Comparison of ENCODE assay signal across 28 mouse cellular contexts in the genomic region with DNA sequence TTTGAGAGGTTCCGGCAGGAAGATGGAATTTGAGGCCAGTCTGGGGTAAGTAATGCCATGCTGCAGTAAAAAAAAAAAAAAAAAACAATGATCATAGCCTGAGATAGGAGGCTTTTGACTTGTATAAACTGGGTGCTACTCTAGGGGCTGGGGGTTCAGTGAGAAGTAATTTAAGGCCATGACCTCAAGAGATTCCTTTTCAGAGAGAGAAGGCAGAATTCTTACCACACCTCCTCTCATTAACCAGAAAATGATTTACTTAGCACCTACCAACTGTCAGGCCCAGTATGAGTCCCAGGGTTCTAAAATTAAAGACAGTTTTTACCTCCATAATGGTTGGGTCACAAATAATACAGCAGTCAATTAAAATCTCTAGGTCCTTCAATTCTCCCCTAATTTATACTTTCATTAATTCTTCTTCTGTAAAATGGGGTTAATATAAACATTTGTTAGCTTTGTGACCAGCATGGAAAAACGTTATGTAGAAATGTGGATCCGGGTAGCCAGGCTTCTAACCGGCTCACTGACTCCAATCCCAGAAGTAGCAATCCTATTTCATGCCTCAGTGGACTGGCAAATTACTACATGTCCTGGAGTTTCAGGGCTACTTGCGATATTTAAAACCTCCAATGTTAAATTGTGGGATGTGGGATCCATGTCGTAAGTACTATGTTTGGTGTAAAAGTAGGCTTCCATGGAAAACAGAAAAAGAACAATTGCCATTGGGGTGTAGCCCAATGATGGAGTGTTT. TPM values are rescaled to one million over a fixed set of nuclear protein-coding genes. Genes with fewer than 3 reads are reported as not detected.
DNase-seq lines count a peak whose midpoint lies in the region; ATAC-seq lines count a peak whose summit lies in the region.
"Had no signal": no experiment of that assay in that cellular context is flagged by ENCODE, and none has a peak within 500 bp of the region (broad histone marks: within the 10 kb centered on the region; RNA-seq: fewer than 3 reads in every experiment).

No protein-coding gene starts in this region.

- no peak overlapping the region for H3K9ac ChIP-seq in kidney, embryonic 14.5 days (ENCODE audit: low read depth, low read length)
- H3K9ac ChIP-seq in midbrain, embryonic 14.5 days (replicated peaks; ENCODE audit: low read length), result no peak overlapping the region
- H3K9ac ChIP-seq in midbrain, embryonic 15.5 days, result no peak overlapping the region
- H3K9ac ChIP-seq: forebrain, embryonic 13.5 days; intestine, embryonic 15.5 days; liver, embryonic 12.5 days; liver, postnatal 0 days; neural tube, embryonic 15.5 days had no signal

- peak; percentile 67 for ATAC-seq in kidney, embryonic 14.5 days (ENCODE audit: low FRiP score, low TSS enrichment)
- ATAC-seq in midbrain, embryonic 14.5 days (ENCODE audit: low FRiP score, low TSS enrichment), result no peak
- no peak for ATAC-seq in midbrain, embryonic 15.5 days (replicated peaks)
- ATAC-seq: forebrain, embryonic 13.5 days; hindbrain, embryonic 16.5 days; intestine, embryonic 15.5 days; liver, embryonic 12.5 days; liver, postnatal 0 days; Patski had no signal

- peak overlapping the region; percentile 49; the same call in 1 of the 2 replicates for H3K27ac ChIP-seq in kidney, embryonic 14.5 days (ENCODE audit: low read depth, low read length)
- no peak overlapping the region for H3K27ac ChIP-seq in midbrain, embryonic 14.5 days (replicated peaks; ENCODE audit: low read depth, low read length)
- H3K27ac ChIP-seq in midbrain, embryonic 15.5 days, result no peak overlapping the region
- H3K27ac ChIP-seq: forebrain, embryonic 13.5 days; hindbrain, embryonic 10.5 days; intestine, embryonic 15.5 days; layer of hippocampus, adult 2 months; left cerebral cortex, adult 2 months; liver, embryonic 12.5 days; neural tube, embryonic 15.5 days had no signal

- no peaks in the 10 kb centered on the region for H3K27me3 ChIP-seq in kidney, embryonic 14.5 days (ENCODE audit: control insufficient read depth, insufficient read depth, low read length)
- H3K27me3 ChIP-seq in midbrain, embryonic 14.5 days (ENCODE audit: control insufficient read depth, insufficient read depth, low read length), result no peaks in the 10 kb centered on the region
- no peaks in the 10 kb centered on the region for H3K27me3 ChIP-seq in midbrain, embryonic 15.5 days (replicated peaks)
- H3K27me3 ChIP-seq: forebrain, embryonic 13.5 days; intestine, embryonic 15.5 days; liver, embryonic 12.5 days; neural tube, embryonic 15.5 days; Patski had no signal

- no peaks in the 10 kb centered on the region for H3K4me1 ChIP-seq in kidney, embryonic 14.5 days (ENCODE audit: control insufficient read depth, insufficient read depth, low read length)
- H3K4me1 ChIP-seq in midbrain, embryonic 14.5 days (ENCODE audit: control insufficient read depth, insufficient read depth, low read length), result no peaks in the 10 kb centered on the region
- H3K4me1 ChIP-seq in midbrain, embryonic 15.5 days, result no peaks in the 10 kb centered on the region
- H3K4me1 ChIP-seq: forebrain, embryonic 13.5 days; hindbrain, embryonic 10.5 days; intestine, embryonic 15.5 days; liver, embryonic 12.5 days; neural tube, embryonic 15.5 days had no signal

- no peak overlapping the region for H3K4me3 ChIP-seq in kidney, embryonic 14.5 days (ENCODE audit: low read length)
- H3K4me3 ChIP-seq in midbrain, embryonic 14.5 days (replicated peaks; ENCODE audit: low read depth, low read length), result no peak overlapping the region
- H3K4me3 ChIP-seq in midbrain, embryonic 15.5 days, result no peak overlapping the region
- H3K4me3 ChIP-seq: forebrain, embryonic 13.5 days; hindbrain, embryonic 10.5 days; intestine, embryonic 15.5 days; layer of hippocampus, adult 2 months; left cerebral cortex, adult 2 months; liver, embryonic 12.5 days; neural tube, embryonic 15.5 days had no signal

- DNase-seq in cerebellum, postnatal 14 days, result peak; percentile 30 to 56
- DNase-seq in cerebellum, postnatal 4 days (ENCODE audit: low spot score in 2 of 2), result no peak
- no peak for DNase-seq in kidney, adult 18-20 months
- peak; percentile 37 for DNase-seq in midbrain, embryonic 14.5 days
- DNase-seq in right cerebral cortex, adult 2 months (ENCODE audit: low spot score in 2 of 2), result no peak
- DNase-seq: adrenal gland, postnatal 10 days; cerebellum, adult 18-20 months; cerebellum, postnatal 36 days; gastrocnemius, postnatal 14 days; heart, postnatal 14 days; kidney, postnatal 14 days; liver, postnatal 0 days; lung, postnatal 36 days; thymus, adult 2 months; thymus, postnatal 36 days had no signal

- H3K9me3 ChIP-seq in kidney, embryonic 14.5 days (ENCODE audit: control insufficient read depth, low read length), result no peaks in the 10 kb centered on the region
- H3K9me3 ChIP-seq in midbrain, embryonic 14.5 days (ENCODE audit: control insufficient read depth, low read length), result no peaks in the 10 kb centered on the region
- no peaks in the 10 kb centered on the region for H3K9me3 ChIP-seq in midbrain, embryonic 15.5 days
- H3K9me3 ChIP-seq: forebrain, embryonic 13.5 days; G1E; hindbrain, embryonic 10.5 days; intestine, embryonic 15.5 days; liver, embryonic 12.5 days; neural tube, embryonic 15.5 days had no signal

- no peak overlapping the region for H3K4me2 ChIP-seq in kidney, embryonic 14.5 days (replicated peaks; ENCODE audit: low read depth, low read length)
- H3K4me2 ChIP-seq in midbrain, embryonic 14.5 days (ENCODE audit: low read length), result no peak overlapping the region
- H3K4me2 ChIP-seq in midbrain, embryonic 15.5 days, result no peak overlapping the region
- H3K4me2 ChIP-seq: forebrain, embryonic 13.5 days; intestine, embryonic 15.5 days; liver, embryonic 12.5 days; midbrain, embryonic 11.5 days; neural tube, embryonic 15.5 days had no signal

- WGBS in kidney, embryonic 14.5 days, result 29% methylated on average over 6 of the region's 6 CpGs
- 35% methylated on average over 6 of the region's 6 CpGs for WGBS in midbrain, embryonic 14.5 days
- WGBS in midbrain, embryonic 15.5 days, result 31% methylated on average over 6 of the region's 6 CpGs

- H3K36me3 ChIP-seq in kidney, embryonic 14.5 days (ENCODE audit: control insufficient read depth, insufficient read depth, low read length), result no peaks in the 10 kb centered on the region
- no peaks in the 10 kb centered on the region for H3K36me3 ChIP-seq in midbrain, embryonic 14.5 days (ENCODE audit: control insufficient read depth, insufficient read depth, low read length)
- no peaks in the 10 kb centered on the region for H3K36me3 ChIP-seq in midbrain, embryonic 15.5 days (replicated peaks)
- H3K36me3 ChIP-seq: G1E; hindbrain, embryonic 10.5 days; intestine, embryonic 15.5 days; liver, embryonic 12.5 days; neural tube, embryonic 15.5 days had no signal

RNA-seq across cellular contexts. Expression of a gene that starts 19.7 kb away (rescaled TPM):
- 8.9 and 13.4 TPM in 2 replicates for polyA plus RNA-seq in kidney, embryonic 14.5 days (2014; fragmentation: Nextera tagmentation; extraction: Ambion mirVana)
- 9.3 and 10.2 TPM in 2 replicates for polyA plus RNA-seq in midbrain, embryonic 14.5 days (2014; fragmentation: Nextera tagmentation; extraction: Ambion mirVana)
- polyA plus RNA-seq in midbrain, embryonic 15.5 days (2015; fragmentation: Nextera tagmentation; extraction: Ambion mirVana), result 3.7 and 5.1 TPM in 2 replicates

Comparison
In these comparisons a context has a peak if more than half of its experiments do, and no peak if none do; other contexts are left out.
1. DNase-seq: peak in cerebellum, postnatal 14 days (2 of 2) and midbrain, embryonic 14.5 days (single experiment); none in cerebellum, postnatal 4 days (0 of 2), kidney, adult 18-20 months (single experiment) and right cerebral cortex, adult 2 months (0 of 2).